Mouse (Mus musculus) CH12.LX (cell line): ENCODE results near the gene Rnf20. TPM values are rescaled to one million over a fixed set of nuclear protein-coding genes. Genes with fewer than 3 reads are reported as not detected.

Experiments
- DNase-seq: peaks from one replicate; pipeline ENCODE4 v3.0.0-alpha.2; 2013; ENCODE audit errors: extremely low read depth
- H3K27ac ChIP-seq: 2 replicates; pipeline ENCODE4 v1.5.1; 2012; ENCODE audit warnings: low read depth, mild to moderate bottlenecking, control low read depth, moderate library complexity; ENCODE audit not compliant: insufficient read depth
- H3K27me3 ChIP-seq: replicated peaks from 2 replicates; pipeline ENCODE3; 2012; ENCODE audit warnings: inconsistent platforms
- H3K36me3 ChIP-seq, 2 experiments: replicated peaks in 1 of 2; 2 replicates each; pipeline versions ENCODE3 to v1.6.1; 2012; ENCODE audit warnings: inconsistent platforms in 1 of 2, low read length in 1 of 2, mild to moderate bottlenecking in 1 of 2, mixed read lengths in 1 of 2, moderate library complexity in 1 of 2; ENCODE audit not compliant: control insufficient read depth in 1 of 2, insufficient read depth in 1 of 2
- H3K4me1 ChIP-seq, 2 experiments: 2 replicates each; pipeline ENCODE4 v1.6.1; 2012; ENCODE audit warnings: inconsistent platforms in 1 of 2, moderate library complexity in 1 of 2; ENCODE audit not compliant: insufficient read depth in 2 of 2, control insufficient read depth in 1 of 2
- H3K4me2 ChIP-seq: 2 replicates; pipeline ENCODE4 v1.6.1; 2012; ENCODE audit warnings: low read depth, mild to moderate bottlenecking, control low read depth; ENCODE audit not compliant: poor library complexity, insufficient read depth, severe bottlenecking
- H3K4me3 ChIP-seq, 3 experiments: fragments of 150-350 bp in 1 of 3; sonication (generic) in 1 of 3; replicated peaks in 1 of 3; 2 replicates each; pipeline versions ENCODE3 to v1.5.1; 2011 to 2012; ENCODE audit warnings: low read depth in 2 of 3, low read length in 2 of 3, mild to moderate bottlenecking in 2 of 3, moderate library complexity in 2 of 3, control low read depth in 1 of 3, improper control_type of control experiment in 1 of 3, inconsistent platforms in 1 of 3, mixed read lengths in 1 of 3; ENCODE audit not compliant: poor library complexity in 1 of 3
- H3K79me2 ChIP-seq: replicated peaks from 2 replicates; pipeline ENCODE4 v1.6.1; 2012; ENCODE audit warnings: mild to moderate bottlenecking, moderate library complexity; ENCODE audit not compliant: control insufficient read depth, poor library complexity, insufficient read depth, severe bottlenecking; ENCODE audit errors: extremely low read depth
- H3K9ac ChIP-seq: 2 replicates; pipeline ENCODE4 v1.6.1; 2012; ENCODE audit warnings: low read depth, mild to moderate bottlenecking, control low read depth, moderate library complexity; ENCODE audit not compliant: insufficient read depth
- H3K9me3 ChIP-seq: replicated peaks from 2 replicates; pipeline ENCODE3; 2012; ENCODE audit warnings: low read length, inconsistent platforms, mixed read lengths
- BHLHE40 ChIP-seq: IDR thresholded peaks from 2 replicates; pipeline ENCODE4 v1.6.1; 2011; ENCODE audit warnings: mild to moderate bottlenecking, low read depth, low read length, improper control_type of control experiment
- CHD2 ChIP-seq: IDR thresholded peaks from 2 replicates; pipeline ENCODE4 v1.6.1; 2011; ENCODE audit warnings: low read length, improper control_type of control experiment
- CTCF ChIP-seq, 2 experiments: IDR thresholded peaks in 1 of 2; conservative IDR thresholded peaks in 1 of 2; 2 replicates each; pipeline ENCODE4 v1.5.1; 2011 to 2012; ENCODE audit warnings: low read depth in 2 of 2, low read length in 2 of 2, improper control_type of control experiment in 1 of 2, inconsistent platforms in 1 of 2, mild to moderate bottlenecking in 1 of 2, moderate library complexity in 1 of 2
- E2F4 ChIP-seq: IDR thresholded peaks from 2 replicates; pipeline ENCODE4 v1.6.1; 2011; ENCODE audit warnings: low read depth, low read length, improper control_type of control experiment; ENCODE audit not compliant: insufficient replicate concordance
- GABPA ChIP-seq: IDR thresholded peaks from 2 replicates; pipeline ENCODE4 v1.6.1; 2012; ENCODE audit warnings: low read depth, low read length, improper control_type of control experiment, inconsistent platforms; ENCODE audit not compliant: insufficient replicate concordance
- KAT2A ChIP-seq: IDR thresholded peaks from 2 replicates; pipeline ENCODE4 v1.6.1; 2012; ENCODE audit warnings: low read length, improper control_type of control experiment, inconsistent platforms; ENCODE audit not compliant: insufficient replicate concordance
- NRF1 ChIP-seq: IDR thresholded peaks from 2 replicates; pipeline ENCODE4 v1.6.1; 2014; ENCODE audit warnings: low read depth, mild to moderate bottlenecking, inconsistent platforms, low read length, improper control_type of control experiment, moderate library complexity
- POLR2A ChIP-seq: IDR thresholded peaks from 2 replicates; pipeline ENCODE4 v1.6.1; 2011; ENCODE audit warnings: low read depth, mild to moderate bottlenecking, improper control_type of control experiment, low read length
- RAD21 ChIP-seq: IDR thresholded peaks from 2 replicates; pipeline ENCODE4 v1.6.1; 2011; ENCODE audit warnings: low read depth, mild to moderate bottlenecking, low read length, improper control_type of control experiment, moderate library complexity
- SMC3 ChIP-seq: IDR thresholded peaks from 2 replicates; pipeline ENCODE4 v1.6.1; 2011; ENCODE audit warnings: low read depth, low read length, improper control_type of control experiment
- TCF12 ChIP-seq: IDR thresholded peaks from 2 replicates; pipeline ENCODE4 v1.6.1; 2014; ENCODE audit warnings: low read depth, mild to moderate bottlenecking, inconsistent platforms, low read length, improper control_type of control experiment
- ZC3H11A ChIP-seq: IDR thresholded peaks from 2 replicates; pipeline ENCODE4 v1.6.1; 2012; ENCODE audit warnings: low read depth, mild to moderate bottlenecking, inconsistent platforms, low read length, improper control_type of control experiment
- ZKSCAN1 ChIP-seq: IDR thresholded peaks from 2 replicates; pipeline ENCODE4 v1.6.1; 2012; ENCODE audit warnings: low read depth, inconsistent platforms, low read length, improper control_type of control experiment, borderline replicate concordance
- ZNF384 ChIP-seq: IDR thresholded peaks from 2 replicates; pipeline ENCODE4 v1.6.1; 2012; ENCODE audit warnings: low read depth, low read length, improper control_type of control experiment, inconsistent platforms
- dilution Hi-C: fragments of 300-500 bp; cut with MboI; formaldehyde crosslinking; loops from 2 replicates; pipeline ENCODE4 v1.14.3; 2020; ENCODE audit warnings: low sequenced_read_pairs; ENCODE audit not compliant: extremely low pct_unique_long_range_greater_than_20kb, extremely low pct_ligation_motif_present
- in situ Hi-C: fragments of 300-500 bp; cut with MboI; formaldehyde crosslinking; loops from 3 replicates; pipeline ENCODE4 v1.14.3; 2019; ENCODE audit warnings: low sequenced_read_pairs, low pct_ligation_motif_present, low pct_unique_long_range_greater_than_20kb, mixed read lengths
- polyA plus RNA-seq: library from polyadenylated mRNA; unstranded; fragments of >175 nt; gene quantifications from 2 replicates; pipeline ENCODE4 v1.2.1, GENCODE M21; 2012; ENCODE audit warnings: low read depth; ENCODE audit not compliant: insufficient read length
- total RNA-seq, 2 experiments: library from RNA; depleted of rRNA; stranded (reverse); fragments of 300-350 nt in 1 of 2; fragments of >200 nt in 1 of 2; gene quantifications; 2 replicates each; pipeline ENCODE4 v1.2.3; 2012 to 2014

The Rnf20 gene
- total and polyA plus RNA-seq, 3 experiments, result 47.9 to 61.5 (median 50.6) TPM

- H3K27ac ChIP-seq, result no peak overlapping the region
- no peak overlapping the region for H3K4me2 ChIP-seq
- dilution Hi-C loops, result no loop called here
- TF ChIP-seq BHLHE40 (no peak), NRF1 (no peak), ZNF384 (peak; percentile 96), SMC3 (peak; percentile 85), ZC3H11A (peak; percentile 51), RAD21 (peak; percentile 93), CTCF (conservative IDR thresholded peaks at IDR 0.05 in 1 of 2, IDR thresholded peaks at IDR 0.05 in 1 of 2; ENCODE audit: low read depth in 2 of 2, low read length in 2 of 2) (peak; percentile 79 to 86), ZKSCAN1 (no peak)
- no peaks in the 10 kb centered on the region for H3K79me2 ChIP-seq
- no peaks in the 10 kb centered on the region for H3K4me1 ChIP-seq
- H3K9me3 ChIP-seq, result no peaks in the 10 kb centered on the region
- H3K27me3 ChIP-seq, result no peaks in the 10 kb centered on the region
- H3K4me3 ChIP-seq, result no peak overlapping the region
- H3K9ac ChIP-seq, result no peak overlapping the region
- in situ Hi-C loops, result no loop called here
- DNase-seq, result peak; percentile 62
- H3K36me3 ChIP-seq, result no peaks in the 10 kb centered on the region
Observed at GRCm38 (mm10) chr4:49688594-49689288, 56.9 kb downstream of the Rnf20 start.

- dilution Hi-C loops, result no loop called here
- Histone ChIP-seq H3K9ac (no peak overlapping the region), H3K27ac (no peak overlapping the region), H3K36me3 (no peaks in the 10 kb centered on the region), H3K27me3 (no peaks in the 10 kb centered on the region), H3K9me3 (no peaks in the 10 kb centered on the region), H3K4me1 (no peaks in the 10 kb centered on the region), H3K4me3 (no peak overlapping the region), H3K4me2 (peak overlapping the region; percentile 38; the same call in 1 of the 2 replicates), H3K79me2 (no peaks in the 10 kb centered on the region)
- TF ChIP-seq GABPA, result no peak
- TF ChIP-seq TCF12, result no peak
- TF ChIP-seq E2F4, result no peak
- TF ChIP-seq CTCF (conservative IDR thresholded peaks at IDR 0.05 in 1 of 2, IDR thresholded peaks at IDR 0.05 in 1 of 2; ENCODE audit: low read depth in 2 of 2, low read length in 2 of 2), result no peak
- TF ChIP-seq CHD2, result no peak
- TF ChIP-seq SMC3, result no peak
- TF ChIP-seq KAT2A, result no peak
- no peak for TF ChIP-seq POLR2A
- in situ Hi-C loops, result no loop called here
- no peak for DNase-seq
Observed at GRCm38 (mm10) chr4:49691405-49692194, 59.8 kb downstream of the Rnf20 start.

Other genes starting within 250 kb of the Rnf20 start
- gene Acnat2, start 223.9 kb upstream of the Rnf20 start, total RNA-seq (2012; rRNA removed), result not detected in 2 replicates
- gene Acnat2, start 223.9 kb upstream of the Rnf20 start, total RNA-seq (2014; rRNA removed), result not detected in 2 replicates
- not detected in 2 replicates for gene Acnat2, start 223.9 kb upstream of the Rnf20 start, polyA plus RNA-seq
- not detected in 2 replicates for gene Acnat1, start 158.1 kb upstream of the Rnf20 start, total RNA-seq (2012; rRNA removed)
- gene Acnat1, start 158.1 kb upstream of the Rnf20 start, total RNA-seq (2014; rRNA removed), result not detected in 2 replicates
- gene Acnat1, start 158.1 kb upstream of the Rnf20 start, polyA plus RNA-seq, result not detected in 2 replicates
- gene Baat, start 125.4 kb upstream of the Rnf20 start, total RNA-seq (2012; rRNA removed), result 0.04 TPM in 1 of 2 replicates, not detected in the other
- gene Baat, start 125.4 kb upstream of the Rnf20 start, total RNA-seq (2014; rRNA removed), result 0.18 TPM in 1 of 2 replicates, not detected in the other
- gene Baat, start 125.4 kb upstream of the Rnf20 start, polyA plus RNA-seq, result 0.19 TPM in 1 of 2 replicates, not detected in the other
- gene Mrpl50, start 110.9 kb upstream of the Rnf20 start, total RNA-seq (2012; rRNA removed), result 23.4 and 29.9 TPM in 2 replicates
- 42.9 and 46.2 TPM in 2 replicates for gene Mrpl50, start 110.9 kb upstream of the Rnf20 start, total RNA-seq (2014; rRNA removed)
- 63.3 and 63.8 TPM in 2 replicates for gene Mrpl50, start 110.9 kb upstream of the Rnf20 start, polyA plus RNA-seq
- 4.7 and 5.1 TPM in 2 replicates for gene Zfp189, start 110.8 kb upstream of the Rnf20 start, total RNA-seq (2012; rRNA removed)
- gene Zfp189, start 110.8 kb upstream of the Rnf20 start, total RNA-seq (2014; rRNA removed), result 4.0 and 4.3 TPM in 2 replicates
- 1.6 and 2.3 TPM in 2 replicates for gene Zfp189, start 110.8 kb upstream of the Rnf20 start, polyA plus RNA-seq
- gene Aldob, start 82.5 kb upstream of the Rnf20 start, total RNA-seq (2012; rRNA removed), result not detected in 2 replicates
- not detected in 2 replicates for gene Aldob, start 82.5 kb upstream of the Rnf20 start, total RNA-seq (2014; rRNA removed)
- not detected in 2 replicates for gene Aldob, start 82.5 kb upstream of the Rnf20 start, polyA plus RNA-seq
- gene Tmem246, start 34.1 kb upstream of the Rnf20 start, total RNA-seq (2012; rRNA removed), result 0.13 TPM in 1 of 2 replicates, not detected in the other
- 0.22 and 0.24 TPM in 2 replicates for gene Tmem246, start 34.1 kb upstream of the Rnf20 start, total RNA-seq (2014; rRNA removed)
- 0.19 and 0.49 TPM in 2 replicates for gene Tmem246, start 34.1 kb upstream of the Rnf20 start, polyA plus RNA-seq
- gene Ppp3r2, start 50.0 kb downstream of the Rnf20 start, total RNA-seq (2012; rRNA removed), result not detected in 2 replicates
- not detected in 2 replicates for gene Ppp3r2, start 50.0 kb downstream of the Rnf20 start, total RNA-seq (2014; rRNA removed)
- not detected in 2 replicates for gene Ppp3r2, start 50.0 kb downstream of the Rnf20 start, polyA plus RNA-seq
- under 0.01 TPM in 1 of 2 replicates, not detected in the other for gene Grin3a, start 213.7 kb downstream of the Rnf20 start, total RNA-seq (2012; rRNA removed)
- gene Grin3a, start 213.7 kb downstream of the Rnf20 start, total RNA-seq (2014; rRNA removed), result not detected in 2 replicates
- gene Grin3a, start 213.7 kb downstream of the Rnf20 start, polyA plus RNA-seq, result 0.06 TPM in 1 of 2 replicates, not detected in the other